Mouse (Mus musculus): Measurements from ENCODE around the gene B4galnt3. TPM values are rescaled to one million over a fixed set of nuclear protein-coding genes. Genes with fewer than 3 reads are reported as not detected.

The B4galnt3 gene
- polyA plus RNA-seq (2014; fragmentation: Illumina TruSeq; extraction: RNeasy Lipid Tissue Mini Kit (QIAGEN cat#74804); ENCODE audit: insufficient read depth, low read depth, low replicate concordance), result not detected

GRCm38 (mm10) chr6:120294056-120294784 is at the start of gene B4galnt3, which contains the start of gene D330020A13Rik:
TSS of gene B4galnt3 (minus strand) at chr6:120294559.
TSS of gene D330020A13Rik (plus strand) at chr6:120294364.

Other genes starting within 250 kb of the B4galnt3 start
- 0.53 TPM for gene Ninj2, start 201.2 kb downstream of the B4galnt3 start, polyA plus RNA-seq (2014; fragmentation: Illumina TruSeq; extraction: RNeasy Lipid Tissue Mini Kit (QIAGEN cat#74804); ENCODE audit: insufficient read depth, low read depth, low replicate concordance)
- not detected for gene D330020A13Rik, start 195 bp downstream of the B4galnt3 start, polyA plus RNA-seq (2014; fragmentation: Illumina TruSeq; extraction: RNeasy Lipid Tissue Mini Kit (QIAGEN cat#74804); ENCODE audit: insufficient read depth, low read depth, low replicate concordance)
- 6.6 TPM for gene Kdm5a, start 69.6 kb upstream of the B4galnt3 start, polyA plus RNA-seq (2014; fragmentation: Illumina TruSeq; extraction: RNeasy Lipid Tissue Mini Kit (QIAGEN cat#74804); ENCODE audit: insufficient read depth, low read depth, low replicate concordance)
- 3.0 TPM for gene Ccdc77, start 69.8 kb upstream of the B4galnt3 start, polyA plus RNA-seq (2014; fragmentation: Illumina TruSeq; extraction: RNeasy Lipid Tissue Mini Kit (QIAGEN cat#74804); ENCODE audit: insufficient read depth, low read depth, low replicate concordance)
- gene Il17ra, start 168.7 kb upstream of the B4galnt3 start, polyA plus RNA-seq (2014; fragmentation: Illumina TruSeq; extraction: RNeasy Lipid Tissue Mini Kit (QIAGEN cat#74804); ENCODE audit: insufficient read depth, low read depth, low replicate concordance), result 12.8 TPM
- 0.46 TPM for gene Tmem121b, start 199.2 kb upstream of the B4galnt3 start, polyA plus RNA-seq (2014; fragmentation: Illumina TruSeq; extraction: RNeasy Lipid Tissue Mini Kit (QIAGEN cat#74804); ENCODE audit: insufficient read depth, low read depth, low replicate concordance)
- gene Hdhd5, start 236.8 kb upstream of the B4galnt3 start, polyA plus RNA-seq (2014; fragmentation: Illumina TruSeq; extraction: RNeasy Lipid Tissue Mini Kit (QIAGEN cat#74804); ENCODE audit: insufficient read depth, low read depth, low replicate concordance), result 10.5 TPM

Measured in lung, adult 10 weeks (tissue).